Mouse (Mus musculus): ENCODE measurements around the gene Tent5b.

- TF ChIP-seq CTCF (IDR thresholded peaks at IDR 0.05; ENCODE audit: borderline replicate concordance, control insufficient read depth, extremely low read depth, insufficient read depth, low read length, poor library complexity) (no peak), POLR2A (IDR thresholded peaks at IDR 0.05; ENCODE audit: control insufficient read depth, extremely low read depth, insufficient read depth, low read length, poor library complexity) (no peak)
Measured at GRCm38 (mm10) chr4:133508990-133509389, 29.1 kb downstream of the Tent5b start.
